In genomic region chr4:54946662-54947055, GRCm38 (mm10) we compare ENCODE assay signal across 8 mouse cellular contexts. TPM values are rescaled to one million over a fixed set of nuclear protein-coding genes. Genes with fewer than 3 reads are reported as not detected.
A peak's percentile ranks its signal among the peaks of the same experiment; 100 is the strongest.
DNase-seq lines count a peak whose midpoint lies in the region; ATAC-seq and TF ChIP-seq lines count a peak whose summit lies in the region.

No protein-coding gene starts in this region.

- TF ChIP-seq POLR2A in limb, embryonic 14.5 days (IDR thresholded peaks at IDR 0.05; ENCODE audit: borderline replicate concordance, extremely low read depth, insufficient read depth, insufficient read length), result no peak

- peaks cover 9% of the 10 kb centered on the region; the same call in 1 of the 2 replicates for H3K4me1 ChIP-seq in lung, postnatal 0 days (ENCODE audit: insufficient read depth, low read depth, low read length)
- peaks cover 8% of the 10 kb centered on the region for H3K4me1 ChIP-seq in limb, embryonic 14.5 days (ENCODE audit: control insufficient read depth, insufficient read depth, low read length)
- H3K4me1 ChIP-seq in stomach, embryonic 15.5 days, result no peaks in the 10 kb centered on the region; the same call in 1 of the 2 replicates

- no peaks in the 10 kb centered on the region for H3K36me3 ChIP-seq in lung, postnatal 0 days (ENCODE audit: insufficient read depth, low read length)
- no peaks in the 10 kb centered on the region for H3K36me3 ChIP-seq in limb, embryonic 14.5 days (ENCODE audit: control insufficient read depth, insufficient read depth, low read length)
- H3K36me3 ChIP-seq in stomach, embryonic 15.5 days, result no peaks in the 10 kb centered on the region

- no peak overlapping the region for H3K9ac ChIP-seq in lung, postnatal 0 days (replicated peaks; ENCODE audit: low read depth)
- peak overlapping the region; percentile 87 for H3K9ac ChIP-seq in limb, embryonic 14.5 days (ENCODE audit: low read depth, low read length, severe bottlenecking)
- peak overlapping the region; percentile 32; the same call in 1 of the 2 replicates for H3K9ac ChIP-seq in stomach, embryonic 15.5 days

- H3K4me2 ChIP-seq in lung, postnatal 0 days (replicated peaks; ENCODE audit: low read depth, low read length), result peak overlapping the region; percentile 96
- peak overlapping the region; percentile 89 for H3K4me2 ChIP-seq in limb, embryonic 14.5 days (replicated peaks; ENCODE audit: low read depth, low read length, severe bottlenecking)
- peak overlapping the region; percentile 93 for H3K4me2 ChIP-seq in stomach, embryonic 15.5 days

- H3K4me3 ChIP-seq in lung, postnatal 0 days (ENCODE audit: low read depth, low read length), result peak overlapping the region; percentile 50
- H3K4me3 ChIP-seq in limb, embryonic 14.5 days (replicated peaks; ENCODE audit: low read length), result peak overlapping the region; percentile 73
- H3K4me3 ChIP-seq in stomach, embryonic 15.5 days (replicated peaks), result peak overlapping the region; percentile 75

- TF ChIP-seq CTCF in lung, postnatal 0 days (IDR thresholded peaks at IDR 0.05), result no peak

- H3K9me3 ChIP-seq in lung, postnatal 0 days (ENCODE audit: low read length), result no peaks in the 10 kb centered on the region
- no peaks in the 10 kb centered on the region for H3K9me3 ChIP-seq in limb, embryonic 14.5 days (ENCODE audit: control insufficient read depth, low read length)
- H3K9me3 ChIP-seq in stomach, embryonic 15.5 days, result no peaks in the 10 kb centered on the region

- 0% methylated on average over 10 of the region's 10 CpGs for WGBS in lung, postnatal 0 days
- WGBS in limb, embryonic 14.5 days, result under 1% methylated on average over 10 of the region's 10 CpGs
- WGBS in stomach, embryonic 15.5 days, result under 1% methylated on average over 10 of the region's 10 CpGs

- TF ChIP-seq EP300 in lung, postnatal 0 days (IDR thresholded peaks at IDR 0.05), result no peak

- H3K27me3 ChIP-seq in lung, postnatal 0 days (replicated peaks; ENCODE audit: insufficient read depth, low read length), result 0 out of 2 replicates have a peak, but pooled peaks cover 4% of the 10 kb centered on the region
- no peaks in the 10 kb centered on the region for H3K27me3 ChIP-seq in limb, embryonic 14.5 days (ENCODE audit: control insufficient read depth, insufficient read depth, low read length)
- H3K27me3 ChIP-seq in stomach, embryonic 15.5 days (replicated peaks), result no peaks in the 10 kb centered on the region

- H3K27ac ChIP-seq in lung, postnatal 0 days (ENCODE audit: low read length), result no peak overlapping the region
- peak overlapping the region; percentile 88 for H3K27ac ChIP-seq in limb, embryonic 14.5 days (replicated peaks; ENCODE audit: low read depth, low read length)
- H3K27ac ChIP-seq in stomach, embryonic 15.5 days, result peak overlapping the region; percentile 97

- DNase-seq in adrenal gland, postnatal 14 days, result peak; percentile 19
- DNase-seq in adrenal gland, adult 2 months, result no peak
- no peak for DNase-seq in lung, postnatal 0 days (ENCODE audit: low spot score)
- DNase-seq in lung, postnatal 25 days (ENCODE audit: low spot score), result no peak
- DNase-seq in limb, embryonic 14.5 days (ENCODE audit: low spot score), result no peak
- DNase-seq in right cerebral cortex, postnatal 4 days, result no peak
- no peak for DNase-seq in spleen, postnatal 10 days (ENCODE audit: low spot score in 2 of 2)

- ATAC-seq in lung, postnatal 0 days, result no peak
- ATAC-seq in limb, embryonic 14.5 days (ENCODE audit: low FRiP score, low read depth), result no peak
- no peak for ATAC-seq in stomach, embryonic 15.5 days (ENCODE audit: insufficient read depth, low FRiP score, low read depth)

RNA-seq across cellular contexts. Expression of gene Zfp462, which starts 1.8 kb away (rescaled TPM):
- 46.8 and 48.8 TPM in 2 replicates for total RNA-seq in adrenal gland, postnatal 14 days (2021)
- 10 to 100 TPM; 36.5 to 41.1 TPM for total RNA-seq in adrenal gland, adult 2 months (2021)
- polyA plus RNA-seq in adrenal gland, adult 2 months (2012; rRNA removed), result 11.5 and 13.7 TPM in 2 replicates
- polyA plus RNA-seq in lung, postnatal 0 days (2015; fragmentation: Nextera tagmentation; extraction: Ambion mirVana), result 1.5 and 1.8 TPM in 2 replicates
- polyA plus RNA-seq in limb, embryonic 14.5 days (2012; rRNA removed), result 26.7 and 33.1 TPM in 2 replicates
- 3.8 and 4.2 TPM in 2 replicates for polyA plus RNA-seq in limb, embryonic 14.5 days (2014; fragmentation: Nextera tagmentation; extraction: Ambion mirVana)
- 3.1 and 4.2 TPM in 2 replicates for polyA plus RNA-seq in stomach, embryonic 15.5 days (2015; fragmentation: Nextera tagmentation; extraction: Ambion mirVana)
